Mouse (Mus musculus) small intestine, adult 2 months (tissue): Measurements from ENCODE around the gene Dennd5b. TPM values are rescaled to one million over a fixed set of nuclear protein-coding genes. Genes with fewer than 3 reads are reported as not detected.
"Not testable (repeated sequence)": the region's sequence is repeated elsewhere in the genome, so short reads cannot be mapped to it uniquely, and the experiment has no call there.

Source experiments
- H3K27ac ChIP-seq: fragments of 200-500 bp; 2 replicates; pipeline ENCODE4 v1.5.1; 2012; ENCODE audit warnings: low read depth, low read length, control low read depth, inconsistent platforms; ENCODE audit not compliant: insufficient read depth
- H3K27me3 ChIP-seq: fragments of 200-500 bp; 2 replicates; pipeline ENCODE4 v1.6.1; 2012; ENCODE audit warnings: mild to moderate bottlenecking, moderate library complexity, low read length, inconsistent platforms; ENCODE audit not compliant: control insufficient read depth, insufficient read depth
- H3K36me3 ChIP-seq: fragments of 200-500 bp; 2 replicates; pipeline ENCODE4 v1.6.1; 2012; ENCODE audit warnings: mild to moderate bottlenecking, low read length, control low read depth, inconsistent platforms; ENCODE audit not compliant: control insufficient read depth, insufficient read depth
- H3K4me1 ChIP-seq: fragments of 200-500 bp; 2 replicates; pipeline ENCODE4 v1.6.1; 2012; ENCODE audit warnings: low read length, inconsistent platforms, mixed read lengths; ENCODE audit not compliant: control insufficient read depth, insufficient read depth, insufficient read length
- H3K4me3 ChIP-seq: fragments of 200-500 bp; 2 replicates; pipeline ENCODE4 v1.5.1; 2012; ENCODE audit warnings: low read depth, mild to moderate bottlenecking, control low read depth, inconsistent platforms, low read length, moderate library complexity
- CTCF ChIP-seq: fragments of 200-500 bp; IDR thresholded peaks from 2 replicates; pipeline ENCODE4 v1.5.1; 2012; ENCODE audit warnings: low read depth, mild to moderate bottlenecking, control low read depth, inconsistent platforms, low read length, moderate library complexity, mixed read lengths; ENCODE audit not compliant: insufficient replicate concordance, insufficient read length; ENCODE audit errors: extremely low read depth
- POLR2A ChIP-seq: fragments of 200-500 bp; IDR thresholded peaks from 2 replicates; pipeline ENCODE4 v1.6.1; 2012; ENCODE audit warnings: low read depth, mild to moderate bottlenecking, control low read depth, inconsistent platforms, low read length, moderate library complexity
- WGBS: fragments of 180-500 bp; shearing (Covaris S2); methylation state at CpG from one replicate; pipeline ENCODE4 v1.1.7; 2018; 5-methylcytosine and 5-hydroxymethylcytosine counted together
- polyA plus RNA-seq: library from polyadenylated mRNA; depleted of rRNA; stranded (reverse); fragments of >200 nt; gene quantifications from 2 replicates; pipeline ENCODE4 v1.2.3, GENCODE M21; 2012

The Dennd5b gene
- polyA plus RNA-seq, 1 experiment = 36.1 TPM

DNA sequence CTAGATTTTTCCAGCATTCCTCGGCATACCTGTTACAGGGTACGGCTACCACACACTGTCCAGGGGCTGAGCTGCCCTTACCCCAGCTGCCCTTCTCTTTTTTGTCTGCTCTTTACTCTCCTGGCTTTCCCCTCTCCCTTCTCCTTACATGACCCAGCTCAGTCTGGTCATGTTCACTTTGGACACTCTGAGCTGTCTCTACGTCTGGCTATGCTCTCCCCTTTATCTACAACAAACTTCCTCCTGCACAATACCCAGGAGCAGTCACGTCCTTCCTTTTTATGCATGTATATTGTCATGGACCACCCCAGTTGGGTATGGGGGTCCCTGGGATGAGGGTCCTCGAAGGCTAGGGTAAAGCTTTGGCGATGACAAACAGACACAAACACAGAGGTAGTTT, 34.2 kb upstream of the Dennd5b start:
- H3K27ac ChIP-seq = peak overlapping the region; percentile 42
- no peaks in the 10 kb centered on the region for H3K36me3 ChIP-seq
- no peak overlapping the region for H3K4me3 ChIP-seq
- H3K4me1 ChIP-seq = peaks cover 7% of the 10 kb centered on the region; the same call in 1 of the 2 replicates
- H3K27me3 ChIP-seq = no peaks in the 10 kb centered on the region
- TF ChIP-seq CTCF = no peak
- TF ChIP-seq POLR2A = no peak
- 61% methylated on average over 6 of the region's 6 CpGs for WGBS

DNA sequence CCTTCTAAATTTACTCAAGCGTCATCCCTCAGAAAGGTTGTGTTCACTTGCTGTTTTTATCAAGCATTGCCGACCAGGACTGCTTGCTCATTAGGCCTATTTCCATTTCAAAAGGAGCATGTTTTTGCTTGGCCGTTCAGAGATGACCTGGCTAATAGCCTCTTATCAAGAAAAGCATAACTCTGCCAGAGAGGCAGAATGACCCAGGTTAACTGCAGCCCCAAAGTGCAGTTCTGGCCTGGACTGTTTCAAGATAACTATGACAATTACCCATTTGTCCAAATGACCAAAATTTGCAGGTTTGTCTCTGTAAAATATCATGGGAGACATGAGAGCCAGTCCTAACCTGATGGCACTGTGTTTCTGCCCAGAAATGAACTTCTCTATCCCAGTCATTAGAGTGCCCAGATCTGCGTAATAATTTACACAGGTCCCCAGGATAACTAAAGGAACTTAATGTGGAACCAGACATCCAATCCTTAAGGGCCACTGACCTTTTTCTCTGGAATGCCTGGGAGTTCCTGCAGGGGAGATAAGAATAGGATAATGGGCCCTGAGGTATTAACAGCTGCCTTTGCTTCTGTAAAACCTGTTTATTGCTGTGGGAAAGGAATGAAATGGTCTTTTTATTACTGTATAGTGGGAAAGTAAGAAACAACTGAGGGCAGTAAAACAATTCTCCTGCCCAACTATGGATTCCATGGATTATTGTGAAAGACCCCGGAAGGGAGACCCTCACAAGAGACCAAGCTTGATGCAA, 33.1 kb upstream of the Dennd5b start:
- H3K4me3 ChIP-seq = no peak overlapping the region
- H3K36me3 ChIP-seq = no peaks in the 10 kb centered on the region
- no peaks in the 10 kb centered on the region for H3K27me3 ChIP-seq
- WGBS = 23% methylated on average over 5 of the region's 5 CpGs
- peak overlapping the region; percentile 91 for H3K27ac ChIP-seq
- TF ChIP-seq CTCF (no peak), POLR2A (no peak)
- peaks cover 7% of the 10 kb centered on the region; the same call in 1 of the 2 replicates for H3K4me1 ChIP-seq

- TF ChIP-seq POLR2A (no peak), CTCF (no peak)
- peak overlapping the region; percentile 24; the same call in 1 of the 2 replicates for H3K27ac ChIP-seq
- H3K4me3 ChIP-seq = no peak overlapping the region
- no peaks in the 10 kb centered on the region for H3K27me3 ChIP-seq
- H3K4me1 ChIP-seq = peaks cover 7% of the 10 kb centered on the region; the same call in 1 of the 2 replicates
- H3K36me3 ChIP-seq = no peaks in the 10 kb centered on the region
- 18% methylated on average over 5 of the region's 5 CpGs for WGBS
These were observed 31.0 kb upstream of the Dennd5b start for GRCm38 (mm10) chr6:149132311-149133077.

- WGBS = 47% methylated on average over 3 of the region's 3 CpGs
- Histone ChIP-seq H3K36me3 (no peaks in the 10 kb centered on the region), H3K4me1 (peaks cover 7% of the 10 kb centered on the region; the same call in 1 of the 2 replicates), H3K27ac (no peak overlapping the region), H3K4me3 (no peak overlapping the region), H3K27me3 (no peaks in the 10 kb centered on the region)
- no peak for TF ChIP-seq CTCF
- TF ChIP-seq POLR2A = no peak
These were observed 29.6 kb upstream of the Dennd5b start for GRCm38 (mm10) chr6:149131111-149131510.

GRCm38 (mm10) chr6:149129870-149130269, 28.4 kb upstream of the Dennd5b start, which contains the start of gene Gm10203:
Gm10203 (plus strand) TSS chr6:149130170.
- not testable (repeated sequence) for H3K27ac ChIP-seq, H3K4me3 ChIP-seq, H3K36me3 ChIP-seq, H3K4me1 ChIP-seq, H3K27me3 ChIP-seq
- 91% methylated on average over 8 of the region's 8 CpGs for WGBS

DNA sequence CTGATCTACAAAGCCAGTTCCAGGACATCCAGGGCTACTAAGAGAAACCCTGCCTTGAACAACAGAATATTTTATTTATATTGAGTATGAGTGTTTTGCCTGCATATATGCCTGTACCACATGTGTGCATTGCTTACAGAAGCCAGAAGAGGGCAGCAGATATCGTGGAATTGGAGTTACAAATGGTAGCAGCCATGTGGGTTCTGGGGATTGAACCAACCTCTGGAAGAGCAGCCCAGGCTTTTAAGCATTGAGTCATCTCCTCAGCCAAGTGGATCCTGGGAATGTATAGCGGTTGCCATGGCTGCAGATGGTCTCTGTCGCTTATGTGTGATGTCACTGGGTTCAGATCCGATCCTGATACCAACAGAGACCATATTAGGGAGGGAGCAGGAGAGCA, 25.2 kb upstream of the Dennd5b start:
- Histone ChIP-seq H3K4me1 (no peaks in the 10 kb centered on the region), H3K27ac (no peak overlapping the region), H3K36me3 (no peaks in the 10 kb centered on the region), H3K27me3 (no peaks in the 10 kb centered on the region), H3K4me3 (no peak overlapping the region)
- no peak for TF ChIP-seq POLR2A
- TF ChIP-seq CTCF = peak; percentile 11; the same call in 1 of the 2 replicates
- 81% methylated on average over 4 of the region's 4 CpGs for WGBS

- H3K4me3 ChIP-seq = no peak overlapping the region
- H3K27me3 ChIP-seq = no peaks in the 10 kb centered on the region
- TF ChIP-seq CTCF (no peak), POLR2A (no peak)
- peaks cover 8% of the 10 kb centered on the region for H3K4me1 ChIP-seq
- WGBS = 86% methylated on average over 3 of the region's 3 CpGs
- H3K36me3 ChIP-seq = no peaks in the 10 kb centered on the region
- H3K27ac ChIP-seq = no peak overlapping the region
These were observed 21.6 kb upstream of the Dennd5b start for GRCm38 (mm10) chr6:149123042-149123441.
